Mouse (Mus musculus): Measurements from ENCODE around the gene 1700088E04Rik. TPM values are rescaled to one million over a fixed set of nuclear protein-coding genes. Genes with fewer than 3 reads are reported as not detected.

Gene 1700088E04Rik
- polyA plus RNA-seq, 2 experiments, result 0.46 to 0.93 TPM

DNA sequence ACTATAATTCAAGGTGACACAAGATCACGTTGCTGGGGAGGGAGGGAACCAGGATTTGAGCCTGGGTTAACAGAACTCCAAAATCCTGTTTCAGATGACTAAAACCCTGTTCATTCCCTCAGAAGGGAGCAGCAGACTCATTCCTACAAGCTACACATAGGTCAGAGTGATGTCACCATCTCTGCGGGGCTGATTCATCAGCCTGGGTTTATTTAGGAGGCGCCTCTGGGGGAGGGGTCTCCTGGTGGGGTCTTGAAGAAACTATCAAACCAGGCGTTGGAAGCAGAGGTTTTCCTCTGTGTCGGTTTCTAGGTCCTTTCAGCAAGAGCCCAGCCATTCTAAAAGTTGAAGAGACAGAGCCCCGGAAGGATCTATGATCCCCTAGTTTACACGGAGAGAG is 33.1 kb downstream of the 1700088E04Rik start:
- Histone ChIP-seq H3K27me3 (ENCODE audit: control insufficient read depth, insufficient read depth, low read length) (peaks cover 2% of the 10 kb centered on the region; the same call in 1 of the 2 replicates), H3K27ac (no peak overlapping the region), H3K9me3 (ENCODE audit: control insufficient read depth, low read length) (no peaks in the 10 kb centered on the region), H3K36me3 (replicated peaks; ENCODE audit: control insufficient read depth, insufficient read depth, low read depth) (no peaks in the 10 kb centered on the region), H3K9ac (replicated peaks) (no peak overlapping the region), H3K4me1 (replicated peaks; ENCODE audit: control insufficient read depth in 2 of 2, insufficient read depth in 2 of 2, low read length in 1 of 2) (peaks cover 7 to 25% of the 10 kb centered on the region in 2 experiments), H3K4me2 (ENCODE audit: low read depth) (peak overlapping the region; percentile 92; the same call in 1 of the 2 replicates), H3K4me3 (ENCODE audit: insufficient read depth in 1 of 2, low read depth in 2 of 2, low read length in 2 of 2) (peak overlapping the region in 1 of 2 experiments; percentile 63; a peak in 1 of 4 replicates)
- TF ChIP-seq CTCF (IDR thresholded peaks at IDR 0.05; ENCODE audit: low read depth) (no peak), EP300 (IDR thresholded peaks at IDR 0.05; ENCODE audit: low read depth) (no peak)
- DNase-seq (ENCODE audit: low read depth in 3 of 3, low spot score in 3 of 3) (no peak), ATAC-seq (ENCODE audit: insufficient read depth) (no peak)
- WGBS (ENCODE audit: insufficient replicate concordance), result 45% methylated on average over 7 of the region's 7 CpGs

DNA sequence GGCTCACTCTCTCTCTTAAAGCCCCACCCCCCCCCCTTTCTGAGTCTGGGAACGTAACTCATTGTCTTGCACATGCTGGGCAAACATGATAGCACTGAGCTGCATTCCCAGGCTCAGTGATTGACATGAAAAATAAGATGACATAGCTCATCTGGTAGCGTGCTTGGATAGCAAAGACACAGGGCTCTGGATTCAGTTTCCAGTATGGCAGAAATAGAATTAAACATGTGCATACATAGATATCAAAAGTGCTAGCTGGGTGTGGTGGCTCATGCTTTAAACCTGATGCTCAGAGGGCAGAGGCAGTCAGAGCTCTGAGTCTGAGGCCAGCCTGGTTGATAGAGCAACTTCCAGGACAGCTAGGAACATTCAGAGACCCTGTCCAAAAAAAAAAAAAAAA is 35.2 kb downstream of the 1700088E04Rik start:
- TF ChIP-seq CTCF (IDR thresholded peaks at IDR 0.05; ENCODE audit: low read depth) (no peak), EP300 (IDR thresholded peaks at IDR 0.05; ENCODE audit: low read depth) (peak; percentile 44; the same call in 1 of the 2 replicates)
- H3K4me2 ChIP-seq (ENCODE audit: low read depth), result no peak overlapping the region
- H3K9me3 ChIP-seq (ENCODE audit: control insufficient read depth, low read length), result no peaks in the 10 kb centered on the region
- peak; percentile 52 to 64 (median 54) for DNase-seq (ENCODE audit: low read depth in 3 of 3, low spot score in 3 of 3)
- no peak overlapping the region for H3K9ac ChIP-seq (replicated peaks)
- H3K27me3 ChIP-seq (ENCODE audit: control insufficient read depth, insufficient read depth, low read length), result peaks cover 2% of the 10 kb centered on the region; the same call in 1 of the 2 replicates
- H3K4me3 ChIP-seq (ENCODE audit: insufficient read depth in 1 of 2, low read depth in 2 of 2, low read length in 2 of 2), result no peak overlapping the region
- 8% methylated on average over 2 of the region's 2 CpGs for WGBS (ENCODE audit: insufficient replicate concordance)
- H3K36me3 ChIP-seq (replicated peaks; ENCODE audit: control insufficient read depth, insufficient read depth, low read depth), result no peaks in the 10 kb centered on the region
- H3K4me1 ChIP-seq (replicated peaks; ENCODE audit: control insufficient read depth in 2 of 2, insufficient read depth in 2 of 2, low read length in 1 of 2), result peaks cover 7 to 25% of the 10 kb centered on the region in 2 experiments
- no peak overlapping the region for H3K27ac ChIP-seq
- peak; percentile 72 for ATAC-seq (ENCODE audit: insufficient read depth)

DNA sequence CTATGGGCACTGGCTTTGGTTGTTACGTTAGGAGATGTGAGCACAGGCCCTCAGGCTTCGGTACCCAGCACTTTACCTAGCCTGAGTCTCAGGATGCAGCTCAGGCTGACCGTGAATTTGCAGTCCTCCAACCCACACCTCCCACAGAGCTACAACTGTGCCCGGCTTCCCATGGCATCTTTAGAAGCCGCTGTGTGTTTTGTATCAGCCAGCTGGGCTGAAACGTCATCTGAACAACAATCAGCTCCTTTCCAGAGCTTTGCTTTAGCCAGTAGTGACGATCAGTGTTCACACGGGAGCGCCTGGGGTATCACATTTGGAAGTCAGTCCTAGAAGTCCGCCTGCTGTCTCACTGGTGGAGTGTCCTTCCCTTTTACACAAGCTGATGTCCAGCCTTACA is 37.8 kb downstream of the 1700088E04Rik start:
- Histone ChIP-seq H3K27ac (no peak overlapping the region), H3K9me3 (ENCODE audit: control insufficient read depth, low read length) (no peaks in the 10 kb centered on the region), H3K4me3 (ENCODE audit: insufficient read depth in 1 of 2, low read depth in 2 of 2, low read length in 2 of 2) (no peak overlapping the region), H3K27me3 (ENCODE audit: control insufficient read depth, insufficient read depth, low read length) (no peaks in the 10 kb centered on the region), H3K9ac (replicated peaks) (no peak overlapping the region), H3K4me1 (replicated peaks; ENCODE audit: control insufficient read depth in 2 of 2, insufficient read depth in 2 of 2, low read length in 1 of 2) (peaks cover 7 to 20% of the 10 kb centered on the region in 2 experiments), H3K4me2 (ENCODE audit: low read depth) (no peak overlapping the region), H3K36me3 (replicated peaks; ENCODE audit: control insufficient read depth, insufficient read depth, low read depth) (no peaks in the 10 kb centered on the region)
- 65% methylated on average over 10 of the region's 10 CpGs for WGBS (ENCODE audit: insufficient replicate concordance)
- DNase-seq (ENCODE audit: low read depth in 3 of 3, low spot score in 3 of 3) (no peak), ATAC-seq (ENCODE audit: insufficient read depth) (no peak)
- TF ChIP-seq EP300 (IDR thresholded peaks at IDR 0.05; ENCODE audit: low read depth) (no peak), CTCF (IDR thresholded peaks at IDR 0.05; ENCODE audit: low read depth) (no peak)

DNA sequence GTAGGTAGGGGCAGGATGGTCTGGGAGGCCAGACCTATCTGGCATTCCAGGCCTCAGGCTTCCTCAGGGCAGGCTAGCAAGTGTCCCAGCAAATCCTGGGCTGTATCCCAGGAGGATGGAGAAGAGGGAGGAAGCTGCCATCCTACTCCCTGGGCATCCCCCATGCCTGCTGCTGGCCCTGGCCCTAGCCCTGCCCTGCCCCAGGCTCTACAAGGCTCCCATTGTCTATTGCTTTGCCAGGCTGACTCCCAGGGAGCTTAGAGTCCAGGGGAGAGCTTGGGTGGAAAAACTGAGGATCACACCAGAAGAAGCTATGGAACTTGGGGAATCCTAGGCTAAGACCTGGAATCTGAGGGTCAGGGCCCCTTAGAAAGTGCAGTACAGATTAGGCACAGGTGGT is 39.5 kb downstream of the 1700088E04Rik start:
- H3K4me3 ChIP-seq (ENCODE audit: insufficient read depth in 1 of 2, low read depth in 2 of 2, low read length in 2 of 2), result no peak overlapping the region
- H3K36me3 ChIP-seq (replicated peaks; ENCODE audit: control insufficient read depth, insufficient read depth, low read depth), result no peaks in the 10 kb centered on the region
- H3K4me2 ChIP-seq (ENCODE audit: low read depth), result no peak overlapping the region
- H3K9me3 ChIP-seq (ENCODE audit: control insufficient read depth, low read length), result no peaks in the 10 kb centered on the region
- no peak overlapping the region for H3K27ac ChIP-seq
- TF ChIP-seq EP300 (IDR thresholded peaks at IDR 0.05; ENCODE audit: low read depth) (no peak), CTCF (IDR thresholded peaks at IDR 0.05; ENCODE audit: low read depth) (no peak)
- ATAC-seq (ENCODE audit: insufficient read depth), result no peak
- H3K4me1 ChIP-seq (replicated peaks; ENCODE audit: control insufficient read depth in 2 of 2, insufficient read depth in 2 of 2, low read length in 1 of 2), result peaks cover 11 to 26% of the 10 kb centered on the region in 2 experiments
- DNase-seq (ENCODE audit: low read depth in 3 of 3, low spot score in 3 of 3), result no peak
- H3K27me3 ChIP-seq (ENCODE audit: control insufficient read depth, insufficient read depth, low read length), result no peaks in the 10 kb centered on the region
- H3K9ac ChIP-seq (replicated peaks), result no peak overlapping the region

DNA sequence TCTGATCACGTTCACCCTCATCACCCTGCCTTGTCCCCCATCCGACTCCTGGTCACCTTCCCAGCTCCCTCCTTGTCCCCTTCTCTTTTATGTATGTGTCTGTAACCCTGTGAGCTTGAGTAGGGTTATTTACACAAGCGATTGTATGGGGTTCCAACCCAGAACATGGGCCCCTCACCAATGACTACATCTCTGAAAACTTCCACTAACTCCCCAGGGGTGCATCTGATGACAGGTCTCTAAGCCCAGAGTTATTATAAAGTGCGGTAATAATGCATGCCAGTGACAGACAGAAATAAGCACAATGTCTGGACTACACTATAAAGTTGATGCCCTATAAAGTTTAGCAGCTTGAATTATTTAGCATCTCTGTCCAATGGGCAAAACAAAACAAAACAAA is 40.7 kb downstream of the 1700088E04Rik start:
- Histone ChIP-seq H3K36me3 (replicated peaks; ENCODE audit: control insufficient read depth, insufficient read depth, low read depth) (no peaks in the 10 kb centered on the region; the same call in none of the 2 replicates), H3K27ac (no peak overlapping the region), H3K4me3 (ENCODE audit: insufficient read depth in 1 of 2, low read depth in 2 of 2, low read length in 2 of 2) (no peak overlapping the region), H3K9me3 (ENCODE audit: control insufficient read depth, low read length) (no peaks in the 10 kb centered on the region), H3K4me1 (replicated peaks; ENCODE audit: control insufficient read depth in 2 of 2, insufficient read depth in 2 of 2, low read length in 1 of 2) (peaks cover 8 to 16% of the 10 kb centered on the region in 2 experiments), H3K9ac (replicated peaks) (no peak overlapping the region), H3K27me3 (ENCODE audit: control insufficient read depth, insufficient read depth, low read length) (no peaks in the 10 kb centered on the region), H3K4me2 (ENCODE audit: low read depth) (no peak overlapping the region)
- TF ChIP-seq CTCF (IDR thresholded peaks at IDR 0.05; ENCODE audit: low read depth) (no peak), EP300 (IDR thresholded peaks at IDR 0.05; ENCODE audit: low read depth) (no peak)
- no peak for ATAC-seq (ENCODE audit: insufficient read depth)
- WGBS (ENCODE audit: insufficient replicate concordance), result 69% methylated on average over 4 of the region's 4 CpGs
- DNase-seq (ENCODE audit: low read depth in 3 of 3, low spot score in 3 of 3), result no peak
